Mouse (Mus musculus): ENCODE measurements around the gene Prkar2a.

Gene Prkar2a

GRCm38 (mm10) chr9:108692226-108693041 lies 3.3 kb downstream of the Prkar2a start:
- peak; percentile 75 for DNase-seq

GRCm38 (mm10) chr9:108693946-108694345 lies 4.8 kb downstream of the Prkar2a start:
- DNase-seq = no peak

DNA sequence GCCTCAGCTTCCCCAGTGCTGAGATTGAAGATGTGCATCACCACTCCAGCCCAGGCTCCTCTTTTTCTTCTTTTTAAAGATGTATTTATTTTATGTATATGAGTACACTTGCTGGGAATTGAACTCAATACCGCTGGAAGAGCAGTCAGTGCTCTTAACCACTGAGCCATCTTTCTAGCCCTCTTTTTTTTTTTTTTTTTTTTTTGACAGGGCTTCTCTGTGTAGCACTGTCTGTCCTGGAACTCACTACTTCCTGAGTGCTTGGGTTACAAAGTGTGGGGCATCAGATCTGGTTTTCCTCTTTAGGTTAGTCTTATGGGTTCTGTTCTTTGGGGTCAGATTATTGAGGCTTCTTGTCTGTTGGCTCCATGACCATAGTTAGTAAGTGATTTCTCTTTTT lies 5.4 kb downstream of the Prkar2a start:
- DNase-seq = no peak

DNA sequence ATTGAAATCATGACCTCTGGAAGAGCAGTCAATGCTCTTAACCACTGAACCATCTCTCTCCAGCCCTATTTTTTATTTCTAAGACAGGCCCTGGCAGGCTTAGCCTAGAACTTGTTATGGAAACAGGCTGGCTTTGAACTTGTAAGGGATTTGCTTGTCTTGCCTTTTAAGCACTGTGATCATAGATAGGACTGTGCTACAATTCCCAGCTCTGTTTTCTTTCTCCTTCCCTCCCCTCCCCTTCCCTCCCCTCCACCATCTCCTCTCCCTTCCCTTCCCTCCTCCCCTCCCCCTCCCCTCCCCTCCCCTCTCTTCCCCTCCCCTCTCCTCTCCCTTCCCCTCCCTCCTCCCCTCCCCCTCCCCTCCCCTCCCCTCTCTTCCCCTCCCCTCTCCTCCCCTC lies 13.4 kb downstream of the Prkar2a start:
- no peak for DNase-seq

DNA sequence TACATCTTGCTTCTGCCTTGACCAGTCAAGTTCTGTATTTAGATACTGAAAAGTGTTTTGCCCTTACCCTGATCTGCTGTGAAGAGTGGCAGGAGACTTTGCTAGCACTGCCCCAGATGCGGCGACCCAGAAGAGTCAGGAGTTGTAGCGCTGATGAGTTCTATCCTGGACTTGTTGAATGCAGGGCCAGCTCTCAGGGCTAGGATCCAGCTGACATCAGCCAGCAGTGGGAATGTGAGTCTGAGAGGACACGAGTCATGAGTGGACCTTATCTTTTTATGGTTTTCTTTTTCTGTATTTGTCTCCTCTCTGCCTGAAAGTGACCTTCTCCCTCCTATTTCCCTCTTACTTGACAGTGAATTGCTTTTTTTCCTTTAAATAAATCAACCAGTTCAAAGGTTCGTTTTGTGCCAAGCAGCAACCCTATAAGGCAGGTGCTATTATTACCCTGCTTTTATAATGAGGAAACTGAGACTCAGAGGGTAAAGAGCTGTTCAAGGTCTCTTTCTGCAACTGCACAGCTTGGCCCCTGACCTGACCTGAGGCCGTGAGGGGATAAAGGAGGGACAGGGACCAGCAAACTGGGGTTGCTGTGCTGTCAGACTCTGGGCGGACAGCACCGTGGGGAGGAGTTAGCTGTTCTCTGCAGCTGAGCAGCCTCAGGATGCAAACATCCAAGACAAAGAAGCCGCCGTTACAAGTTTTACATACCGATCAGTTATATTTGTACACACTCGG lies 14.4 kb downstream of the Prkar2a start:
- no peak for DNase-seq

DNA sequence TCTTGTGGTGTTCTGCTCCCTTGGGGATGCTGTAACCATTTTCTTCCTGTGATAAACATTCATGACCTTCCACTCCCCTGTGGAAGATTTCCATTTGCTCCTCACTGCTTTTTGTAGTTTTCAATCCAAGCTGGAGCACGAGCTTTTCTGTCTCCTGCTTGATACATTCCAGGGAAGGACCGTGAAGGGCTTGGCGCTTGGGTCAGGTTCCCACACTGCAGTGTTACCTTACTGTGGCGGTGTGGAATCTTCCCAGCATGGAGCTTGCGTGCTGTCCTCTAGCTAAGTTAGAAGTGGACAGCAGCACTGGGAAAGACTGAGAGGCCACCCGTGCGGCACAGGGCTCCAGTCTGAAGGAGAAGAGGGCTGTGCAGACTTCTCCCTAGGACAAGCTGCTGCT lies 15.5 kb downstream of the Prkar2a start:
- no peak for DNase-seq

GRCm38 (mm10) chr9:108707212-108707611 lies 18.1 kb downstream of the Prkar2a start:
- DNase-seq = no peak

DNA sequence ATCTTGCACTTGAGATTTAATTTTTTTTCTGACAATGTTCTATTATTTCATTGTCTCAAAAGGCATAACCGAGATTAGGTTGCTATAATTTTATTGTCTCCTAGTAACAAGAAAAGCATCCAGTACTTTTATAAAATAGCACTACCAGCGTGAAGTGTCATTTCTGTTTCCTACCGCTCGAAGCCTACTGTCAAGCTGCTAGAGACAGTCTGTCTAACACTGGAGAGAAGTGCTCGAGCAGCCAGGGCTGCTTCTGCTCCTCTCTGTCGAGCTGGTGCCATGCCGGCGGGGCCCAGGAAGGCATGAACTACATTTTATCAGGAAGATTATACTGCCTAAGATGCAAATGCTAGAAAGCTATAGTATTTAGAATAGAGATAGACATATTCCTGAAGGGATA lies 19.7 kb downstream of the Prkar2a start:
- no peak for DNase-seq

DNA sequence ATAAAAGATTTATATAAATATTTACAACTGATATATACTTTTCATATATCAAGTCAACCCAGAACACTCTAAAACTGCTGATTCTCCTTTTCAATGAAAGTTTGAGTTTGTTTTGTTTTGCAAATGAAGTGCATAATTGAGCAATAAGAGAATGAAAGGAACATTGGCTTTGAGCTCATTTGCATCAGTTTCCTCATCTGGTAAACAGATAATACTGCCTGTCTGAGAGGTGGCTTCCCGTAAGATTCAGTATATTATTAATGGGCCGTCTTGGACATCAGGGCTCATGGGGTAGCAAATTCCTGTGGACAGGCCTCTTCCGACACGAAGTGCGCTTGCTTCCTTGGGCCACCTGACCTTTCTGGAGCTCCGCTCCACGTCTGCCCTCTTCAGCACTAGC lies 21.7 kb downstream of the Prkar2a start:
- no peak for DNase-seq

DNA sequence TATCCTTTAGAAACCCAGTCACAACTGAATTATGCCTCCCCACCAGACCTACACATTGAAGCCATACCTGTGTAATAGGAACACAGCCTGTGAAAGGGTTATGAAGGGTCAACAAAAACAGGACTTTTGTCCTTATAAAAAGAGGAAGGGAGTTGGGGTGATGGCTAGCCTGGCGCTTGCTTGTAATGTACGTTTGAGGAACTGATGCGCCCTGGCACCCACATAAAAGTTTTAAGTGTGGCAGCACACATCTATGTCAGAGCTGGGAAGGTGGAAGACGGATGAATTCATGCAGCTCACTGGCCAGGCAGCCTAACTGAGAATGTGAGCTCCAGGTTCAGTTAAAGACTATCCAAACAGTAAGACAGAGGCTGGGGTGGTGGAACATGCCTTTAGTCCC lies 27.1 kb downstream of the Prkar2a start:
- DNase-seq = no peak

DNA sequence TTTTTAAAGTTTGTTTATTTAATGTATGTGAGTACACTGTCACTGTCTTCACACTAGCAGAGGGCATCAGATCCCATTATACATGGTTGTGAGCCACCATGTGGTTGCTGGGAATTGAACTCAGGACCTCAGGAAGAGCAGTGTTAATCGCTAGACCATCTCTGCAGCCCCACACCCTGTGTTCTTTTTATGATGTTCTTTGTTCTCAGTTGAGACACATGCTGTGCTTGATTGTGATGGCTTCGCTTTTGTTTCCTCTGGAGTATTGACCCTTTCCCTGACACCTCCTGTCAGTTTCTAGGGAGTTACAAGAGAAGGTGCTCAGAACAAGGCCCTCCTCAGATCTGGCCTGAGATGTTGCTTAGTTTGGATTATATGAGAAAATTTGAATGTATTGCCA lies 34.6 kb downstream of the Prkar2a start:
- DNase-seq = no peak

DNA sequence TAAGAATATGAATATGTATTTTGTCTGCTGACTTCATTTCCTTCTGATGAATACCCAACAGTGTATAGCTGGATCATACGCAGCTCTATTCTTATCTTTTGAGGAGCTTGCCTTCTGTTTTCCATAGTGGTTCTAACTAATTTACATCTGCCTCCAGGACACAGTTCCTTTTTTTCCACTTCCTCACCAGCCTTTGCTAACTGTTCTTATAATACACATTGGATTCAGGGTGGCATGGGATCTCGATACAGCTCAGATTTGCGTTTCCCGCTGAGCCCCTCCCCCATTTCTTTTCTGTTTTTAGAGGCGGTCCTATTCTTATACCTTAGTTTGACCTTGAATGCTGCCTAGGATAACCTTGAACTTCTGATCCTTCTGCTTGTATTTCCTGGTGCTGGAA lies 37.0 kb downstream of the Prkar2a start:
- no peak for DNase-seq

- DNase-seq = no peak
These were observed 39.9 kb downstream of the Prkar2a start for GRCm38 (mm10) chr9:108729050-108729449.

- no peak for DNase-seq
These were observed 43.3 kb downstream of the Prkar2a start for GRCm38 (mm10) chr9:108732462-108732861.

DNA sequence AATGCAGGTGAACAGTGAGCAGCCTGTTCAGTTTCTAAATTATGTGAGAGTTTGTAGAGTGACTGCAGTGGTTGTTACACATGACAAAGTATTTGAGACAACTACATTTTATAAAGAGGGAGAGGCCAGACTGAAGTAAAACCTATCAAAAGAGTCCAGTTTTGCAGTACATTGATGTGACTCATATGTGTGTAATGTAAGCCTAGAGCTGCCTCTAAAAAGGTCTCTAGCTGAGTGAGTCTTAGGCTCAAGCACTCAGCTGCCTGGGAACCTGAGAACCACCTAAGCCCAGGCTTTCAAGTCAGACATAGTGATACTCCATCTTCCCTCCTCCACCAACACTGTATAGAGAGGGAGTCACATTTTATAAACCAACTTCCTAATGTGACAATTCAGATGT lies 45.5 kb downstream of the Prkar2a start:
- DNase-seq = no peak

- DNase-seq = no peak
These were observed 50.1 kb downstream of the Prkar2a start for GRCm38 (mm10) chr9:108739239-108739638.

GRCm38 (mm10) chr9:108740062-108740461 lies 50.9 kb downstream of the Prkar2a start:
- no peak for DNase-seq

DNA sequence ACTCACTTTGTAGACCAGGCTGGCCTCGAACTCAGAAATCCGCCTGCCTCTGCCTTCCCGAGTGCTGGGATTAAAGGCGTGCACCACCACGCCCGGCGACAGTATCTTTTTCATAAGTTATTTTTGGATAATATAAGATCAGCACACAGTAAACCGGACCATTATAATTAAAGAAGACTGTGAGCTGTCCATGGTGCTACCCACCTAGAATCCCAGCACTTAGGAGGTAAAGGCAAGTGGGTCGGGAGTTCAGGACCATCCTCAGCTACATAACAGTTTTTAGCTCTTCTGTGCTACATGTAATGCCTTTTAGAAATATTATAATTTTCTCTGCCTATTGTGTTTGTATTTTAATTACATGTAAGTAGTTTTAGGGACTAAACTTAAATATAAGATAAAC lies 52.9 kb downstream of the Prkar2a start:
- no peak for DNase-seq

- DNase-seq = no peak
These were observed 57.9 kb downstream of the Prkar2a start for GRCm38 (mm10) chr9:108746876-108747499.

GRCm38 (mm10) chr9:108747694-108748093 lies 58.6 kb downstream of the Prkar2a start:
- DNase-seq = no peak

DNA sequence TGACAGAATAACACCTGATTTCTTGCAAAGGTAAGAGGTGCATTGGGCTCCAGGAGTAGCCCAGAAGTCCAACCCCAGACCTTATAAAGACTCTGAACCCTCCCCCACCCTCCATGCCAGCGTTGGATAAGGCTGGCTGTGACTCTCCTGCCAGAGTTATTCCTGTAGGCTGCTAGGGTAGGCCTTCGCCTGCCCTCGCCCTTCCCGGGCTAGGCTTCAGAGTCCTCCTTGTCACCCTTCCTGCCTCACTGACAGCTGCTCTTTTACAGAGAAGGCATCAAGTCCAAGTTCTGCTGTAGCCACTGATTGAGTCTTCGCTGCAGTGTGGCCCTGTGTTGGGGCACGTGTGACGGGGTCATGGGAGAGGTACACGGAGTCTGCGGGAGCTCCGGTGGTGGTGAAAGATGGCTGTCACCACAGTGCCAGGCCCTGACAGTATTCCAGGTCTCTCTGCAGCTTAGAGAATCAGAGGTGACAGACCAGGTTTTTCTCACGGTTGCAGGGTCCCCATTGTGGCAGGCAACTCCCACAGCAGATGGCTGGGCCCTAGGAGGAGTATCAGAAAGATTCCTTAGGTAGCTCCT lies 59.6 kb downstream of the Prkar2a start:
- DNase-seq = no peak

GRCm38 (mm10) chr9:108750616-108751015 lies 61.5 kb downstream of the Prkar2a start:
- no peak for DNase-seq

DNA sequence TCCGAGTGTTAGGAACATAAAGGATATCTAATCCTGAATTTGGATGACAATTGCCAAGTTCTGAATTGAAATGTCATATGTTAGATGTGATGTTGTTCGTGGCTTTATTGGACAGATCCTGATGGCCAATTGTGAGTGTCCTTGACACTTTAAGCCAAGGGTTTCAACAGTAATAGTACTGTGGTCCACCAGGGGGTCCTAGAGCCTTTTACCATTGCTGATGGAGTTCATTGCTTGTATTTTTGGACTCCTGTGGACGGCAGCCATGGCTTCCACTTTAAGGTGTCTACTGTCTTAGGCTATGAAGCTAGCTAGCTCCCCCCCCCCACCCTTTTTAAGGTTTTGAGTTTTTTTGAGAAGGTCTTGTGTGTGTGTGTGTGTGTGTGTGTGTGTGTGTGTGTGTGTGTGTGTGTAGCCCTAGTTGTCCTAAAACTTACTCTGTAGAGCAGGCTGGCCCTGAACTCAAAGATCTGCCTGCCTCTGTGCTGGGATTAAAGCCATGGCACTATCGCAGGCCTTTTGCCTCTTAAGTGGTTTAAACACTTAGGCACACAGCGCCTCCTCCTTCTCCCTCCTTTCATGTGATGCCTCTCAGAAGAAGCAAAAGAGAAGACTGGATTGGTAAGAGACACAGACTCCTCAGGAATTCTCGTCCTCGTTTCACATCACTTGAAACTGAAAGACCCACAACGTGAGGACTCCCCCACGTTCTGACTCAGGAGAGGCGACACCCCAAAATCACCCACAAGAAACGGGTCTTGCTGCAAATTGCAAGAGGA lies 63.2 kb downstream of the Prkar2a start:
- DNase-seq = no peak
